Mouse (Mus musculus) liver, adult 2 months (tissue): ENCODE measurements around the gene Cryga. TPM values are rescaled to one million over a fixed set of nuclear protein-coding genes. Genes with fewer than 3 reads are reported as not detected.

Experiments used
- DNase-seq: peaks from one replicate; pipeline ENCODE4 v3.0.0-alpha.2; 2011; ENCODE audit warnings: low read depth, low spot score; ENCODE audit errors: extremely low read depth
- H3K27ac ChIP-seq: fragments of 200-500 bp; replicated peaks from 2 replicates; pipeline ENCODE4 v1.5.1; 2012; ENCODE audit warnings: low read depth, mild to moderate bottlenecking, control low read depth, inconsistent platforms, low read length; ENCODE audit not compliant: insufficient read depth
- H3K27me3 ChIP-seq: fragments of 200-500 bp; 2 replicates; pipeline ENCODE4 v1.6.1; 2012; ENCODE audit warnings: mild to moderate bottlenecking, moderate library complexity, low read length, inconsistent platforms; ENCODE audit not compliant: control insufficient read depth, insufficient read depth
- H3K36me3 ChIP-seq: fragments of 200-500 bp; 2 replicates; pipeline ENCODE4 v1.6.1; 2012; ENCODE audit warnings: low read length, inconsistent platforms; ENCODE audit not compliant: control insufficient read depth, insufficient read depth
- H3K4me1 ChIP-seq: fragments of 200-500 bp; 2 replicates; pipeline ENCODE4 v1.6.1; 2011; ENCODE audit warnings: low read length; ENCODE audit not compliant: control insufficient read depth, insufficient read depth
- H3K4me3 ChIP-seq: fragments of 200-500 bp; 2 replicates; pipeline ENCODE4 v1.5.1; 2011; ENCODE audit warnings: low read depth, mild to moderate bottlenecking, control low read depth, low read length, moderate library complexity; ENCODE audit not compliant: insufficient read depth
- H3K79me2 ChIP-seq: fragments of 200-500 bp; 2 replicates; pipeline ENCODE4 v1.6.1; 2012; ENCODE audit warnings: inconsistent platforms, mild to moderate bottlenecking, low read length, moderate library complexity; ENCODE audit not compliant: control insufficient read depth, insufficient read depth
- H3K9ac ChIP-seq: fragments of 200-500 bp; 2 replicates; pipeline ENCODE4 v1.6.1; 2012; ENCODE audit warnings: low read depth, mild to moderate bottlenecking, control low read depth, inconsistent platforms, low read length
- CTCF ChIP-seq: fragments of 200-500 bp; IDR thresholded peaks from 2 replicates; pipeline ENCODE4 v1.5.1; 2011; ENCODE audit warnings: low read depth, low read length, control low read depth
- POLR2A ChIP-seq: fragments of 200-500 bp; IDR thresholded peaks from 2 replicates; pipeline ENCODE4 v1.6.1; 2011; ENCODE audit warnings: low read length, control low read depth; ENCODE audit not compliant: insufficient read depth; ENCODE audit errors: extremely low read depth
- WGBS: fragments of 180-500 bp; shearing (Covaris S2); methylation state at CpG from one replicate; pipeline ENCODE4 v1.1.7; 2018; 5-methylcytosine and 5-hydroxymethylcytosine counted together
- polyA plus RNA-seq: library from polyadenylated mRNA; depleted of rRNA; stranded (reverse); fragments of >200 nt; gene quantifications from 2 replicates; pipeline ENCODE4 v1.2.3, GENCODE M21; 2012
- total RNA-seq: library from RNA; depleted of rRNA; stranded (reverse); fragments of >200 nt; gene quantifications from 2 replicates; pipeline ENCODE4 v1.2.3, GENCODE M21; 2014

Cryga gene
- total and polyA plus RNA-seq, 2 experiments = not detected

GRCm38 (mm10) chr1:65082188-65082587, 21.0 kb downstream of the Cryga start, which contains the start of gene Crygb:
TSS of gene Crygb (minus strand) at chr1:65082288.
- WGBS = 54% methylated on average over 7 of the region's 7 CpGs
- Histone ChIP-seq H3K27ac (no peak within 1 kb of the TSS), H3K79me2 (no peaks in the 10 kb centered on the region), H3K4me3 (no peak within 1 kb of the TSS), H3K27me3 (no peaks in the 10 kb centered on the region), H3K9ac (no peak within 1 kb of the TSS), H3K4me1 (no peaks in the 10 kb centered on the region), H3K36me3 (no peaks in the 10 kb centered on the region)
- no peak for DNase-seq
- TF ChIP-seq POLR2A = no peak
- TF ChIP-seq CTCF = no peak

- no peak overlapping the region for H3K27ac ChIP-seq
- no peaks in the 10 kb centered on the region for H3K36me3 ChIP-seq
- no peak overlapping the region for H3K9ac ChIP-seq
- no peak for DNase-seq
- no peaks in the 10 kb centered on the region; the same call in 1 of the 2 replicates for H3K27me3 ChIP-seq
- H3K4me3 ChIP-seq = no peak overlapping the region
- no peaks in the 10 kb centered on the region for H3K79me2 ChIP-seq
- no peaks in the 10 kb centered on the region for H3K4me1 ChIP-seq
- 24% methylated on average over 5 of the region's 5 CpGs for WGBS
- TF ChIP-seq CTCF (no peak), POLR2A (no peak)
Observed at GRCm38 (mm10) chr1:65075607-65076006, 27.6 kb downstream of the Cryga start.

GRCm38 (mm10) chr1:65073589-65073988, 29.6 kb downstream of the Cryga start, which contains the start of gene Crygc:
TSS of gene Crygc (minus strand) at chr1:65073689.
- Histone ChIP-seq H3K9ac (no peak within 1 kb of the TSS), H3K27me3 (no peaks in the 10 kb centered on the region; the same call in 1 of the 2 replicates), H3K79me2 (no peaks in the 10 kb centered on the region), H3K27ac (no peak within 1 kb of the TSS), H3K36me3 (no peaks in the 10 kb centered on the region), H3K4me1 (no peaks in the 10 kb centered on the region), H3K4me3 (no peak within 1 kb of the TSS)
- no peak for TF ChIP-seq POLR2A
- TF ChIP-seq CTCF = no peak
- no peak for DNase-seq
- 77% methylated on average over 6 of the region's 6 CpGs for WGBS

- DNase-seq = no peak
- Histone ChIP-seq H3K79me2 (no peaks in the 10 kb centered on the region), H3K27ac (no peak overlapping the region), H3K9ac (no peak overlapping the region), H3K4me3 (no peak overlapping the region), H3K4me1 (no peaks in the 10 kb centered on the region), H3K36me3 (no peaks in the 10 kb centered on the region), H3K27me3 (no peaks in the 10 kb centered on the region)
- TF ChIP-seq POLR2A (no peak), CTCF (no peak)
Observed at GRCm38 (mm10) chr1:65067842-65068241, 35.3 kb downstream of the Cryga start.

GRCm38 (mm10) chr1:65064201-65064600, 39.0 kb downstream of the Cryga start:
- Histone ChIP-seq H3K36me3 (no peaks in the 10 kb centered on the region), H3K4me1 (no peaks in the 10 kb centered on the region), H3K27ac (no peak overlapping the region), H3K9ac (no peak overlapping the region), H3K27me3 (0 out of 2 replicates have a peak, but pooled peaks cover 2% of the 10 kb centered on the region), H3K79me2 (no peaks in the 10 kb centered on the region), H3K4me3 (no peak overlapping the region)
- DNase-seq = no peak
- TF ChIP-seq POLR2A (no peak), CTCF (no peak)
- WGBS = 90% methylated on average over 15 of the region's 15 CpGs

- H3K9ac ChIP-seq = no peak within 1 kb of the TSS
- H3K4me3 ChIP-seq = no peak within 1 kb of the TSS
- no peak for DNase-seq
- TF ChIP-seq CTCF = no peak
- no peak for TF ChIP-seq POLR2A
- 0 out of 2 replicates have a peak, but pooled peaks cover 2% of the 10 kb centered on the region for H3K27me3 ChIP-seq
- no peak within 1 kb of the TSS for H3K27ac ChIP-seq
- no peaks in the 10 kb centered on the region for H3K36me3 ChIP-seq
- H3K79me2 ChIP-seq = no peaks in the 10 kb centered on the region
- no peaks in the 10 kb centered on the region for H3K4me1 ChIP-seq
- WGBS = 84% methylated on average over 8 of the region's 8 CpGs
Observed at GRCm38 (mm10) chr1:65063352-65063751, 39.8 kb downstream of the Cryga start, which contains the start of gene Crygd. TSS of gene Crygd (minus strand) at chr1:65063452.
